Mouse (Mus musculus) skeletal muscle tissue, postnatal 0 days (tissue): Measurements from ENCODE around the gene Serpina9. TPM values are rescaled to one million over a fixed set of nuclear protein-coding genes. Genes with fewer than 3 reads are reported as not detected.

ENCODE experiments used
- polyA plus RNA-seq: library from polyadenylated mRNA; unstranded; fragments of >200 nt; fragmentation: Nextera tagmentation; extraction: Ambion mirVana; gene quantifications from 2 replicates; pipeline ENCODE4 v1.2.1, GENCODE M21; 2015

Gene Serpina9
- 0.60 TPM in 1 of 2 replicates, not detected in the other for polyA plus RNA-seq

DNA sequence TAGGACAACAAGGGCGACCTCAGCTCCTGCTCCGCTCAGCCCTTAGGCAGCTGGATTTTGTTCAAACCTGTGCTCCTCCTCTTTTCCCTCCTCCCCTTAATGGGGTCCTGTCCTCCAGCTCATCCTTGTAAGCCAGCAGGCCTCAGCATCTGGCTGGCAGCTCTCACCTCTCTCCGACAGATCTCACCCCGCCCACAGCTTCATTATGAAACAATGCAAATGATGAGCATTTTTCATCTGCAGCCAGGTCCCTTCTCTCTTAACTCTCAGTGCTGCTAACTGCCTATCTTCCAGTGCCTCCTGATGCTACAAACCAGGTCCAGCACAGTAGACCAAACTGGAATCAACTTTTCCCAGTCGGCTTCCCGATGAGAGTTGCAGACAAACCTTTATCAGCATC lies at the start of gene Serpina9:
Serpina9 (minus strand) TSS at position 136 of the 400 bp plus-strand sequence.

GRCm38 (mm10) chr12:104044343-104044742 lies 30.8 kb upstream of the Serpina9 start, which contains the start of gene Serpina12:
Gene Serpina12, minus strand, starts transcription at chr12:104044443.

DNA sequence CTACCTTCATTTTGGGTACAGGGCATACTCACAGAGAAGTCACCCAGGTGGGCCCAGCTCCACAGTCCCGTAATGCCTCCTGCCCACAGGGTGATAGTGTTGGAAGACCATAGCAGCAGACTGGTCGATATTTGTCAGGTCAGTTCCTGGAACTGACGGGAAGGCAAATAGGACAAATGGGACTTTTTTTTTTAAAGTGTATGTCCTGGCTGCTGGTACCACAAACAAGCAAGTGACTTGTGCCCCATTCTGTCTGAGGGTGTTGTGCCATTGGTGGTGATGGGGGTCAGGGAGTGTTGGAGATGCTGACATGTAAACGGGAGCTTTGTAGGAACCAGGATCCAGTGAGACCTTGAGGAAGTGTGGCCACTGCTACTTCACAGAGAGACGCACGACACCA lies 23.7 kb downstream of the Serpina9 start, which contains the start of gene Serpina11:
Serpina11 (minus strand) TSS at position 101 of the 400 bp plus-strand sequence.

DNA sequence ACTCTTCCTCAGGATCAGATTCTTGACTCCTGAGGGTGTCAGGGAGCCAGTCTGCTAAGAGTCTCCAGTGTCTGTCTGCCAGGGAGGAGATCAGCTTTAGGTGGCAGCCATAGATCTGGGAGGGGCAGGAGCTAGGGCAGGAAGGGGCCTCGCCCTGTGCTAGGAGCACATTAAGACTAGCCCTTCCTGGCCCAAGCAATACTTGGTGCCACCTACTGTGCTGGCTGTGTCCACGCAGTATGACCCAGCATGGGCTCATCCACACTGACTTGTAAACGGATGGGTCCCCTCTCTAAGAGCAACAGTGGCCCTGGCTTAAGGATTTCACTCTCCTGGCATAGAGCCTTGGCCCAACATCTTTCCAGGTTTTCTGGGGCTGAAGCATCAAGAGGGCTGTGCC lies 54.8 kb downstream of the Serpina9 start, which contains the start of gene Serpina1e:
Serpina1e (minus strand) TSS at position 178 of the 400 bp plus-strand sequence.

Other genes starting within 250 kb of the Serpina9 start
- gene Serpina1d, start 240.2 kb downstream of the Serpina9 start, polyA plus RNA-seq = 0.96 and 1.7 TPM in 2 replicates
- 1.0 and 1.7 TPM in 2 replicates for gene Serpina1b, start 183.4 kb downstream of the Serpina9 start, polyA plus RNA-seq
- gene Serpina1a, start 150.2 kb downstream of the Serpina9 start, polyA plus RNA-seq = 1.1 and 1.4 TPM in 2 replicates
- 0.37 and 0.99 TPM in 2 replicates for gene Serpina1c, start 108.9 kb downstream of the Serpina9 start, polyA plus RNA-seq
- 1.6 and 2.1 TPM in 2 replicates for gene Serpina1e, start 54.8 kb downstream of the Serpina9 start, polyA plus RNA-seq
- 0.09 TPM in 1 of 2 replicates, not detected in the other for gene Serpina11, start 23.8 kb downstream of the Serpina9 start, polyA plus RNA-seq
- gene Serpina12, start 30.7 kb upstream of the Serpina9 start, polyA plus RNA-seq = 3.1 TPM in 1 of 2 replicates, not detected in the other
- gene Serpina5, start 87.4 kb upstream of the Serpina9 start, polyA plus RNA-seq = not detected in 2 replicates
- gene Serpina3a, start 99.0 kb upstream of the Serpina9 start, polyA plus RNA-seq = not detected in 2 replicates
- 0.06 TPM in 1 of 2 replicates, not detected in the other for gene Serpina3b, start 114.2 kb upstream of the Serpina9 start, polyA plus RNA-seq
- 0.88 and 10.0 TPM in 2 replicates for gene Serpina3c, start 140.1 kb upstream of the Serpina9 start, polyA plus RNA-seq
- 0.10 and 0.26 TPM in 2 replicates for gene Serpina3f, start 200.8 kb upstream of the Serpina9 start, polyA plus RNA-seq
- 2.3 and 3.4 TPM in 2 replicates for gene Serpina3g, start 222.5 kb upstream of the Serpina9 start, polyA plus RNA-seq
- gene Serpina3i, start 249.4 kb upstream of the Serpina9 start, polyA plus RNA-seq = 0.07 and 0.14 TPM in 2 replicates